Mouse (Mus musculus) hematopoietic stem cell, adult 5-6 weeks (primary cell): Measurements from ENCODE around the gene Mapk6. TPM values are rescaled to one million over a fixed set of nuclear protein-coding genes. Genes with fewer than 3 reads are reported as not detected.

Experiments used
- ATAC-seq, 2 experiments: fragments of 125-278 bp in 1 of 2; replicated peaks in 1 of 2; 2 replicates each; pipeline ENCODE4 v1.8.0; 2016 to 2017; ENCODE audit warnings: inconsistent platforms in 2 of 2, mild to moderate bottlenecking in 2 of 2, moderate number of reproducible peaks in 2 of 2, low read depth in 1 of 2, moderate TSS enrichment in 1 of 2; ENCODE audit not compliant: low FRiP score in 2 of 2, poor library complexity in 2 of 2, severe bottlenecking in 2 of 2, insufficient read depth in 1 of 2, low TSS enrichment in 1 of 2
- total RNA-seq: library from RNA; stranded (forward); fragments of 172-1452, 232-1000 nt; gene quantifications from 2 replicates; pipeline ENCODE4 v1.2.3, GENCODE M21; 2017

The Mapk6 gene
- total RNA-seq, 1 experiment from 2014 or later: 75.8 TPM

DNA sequence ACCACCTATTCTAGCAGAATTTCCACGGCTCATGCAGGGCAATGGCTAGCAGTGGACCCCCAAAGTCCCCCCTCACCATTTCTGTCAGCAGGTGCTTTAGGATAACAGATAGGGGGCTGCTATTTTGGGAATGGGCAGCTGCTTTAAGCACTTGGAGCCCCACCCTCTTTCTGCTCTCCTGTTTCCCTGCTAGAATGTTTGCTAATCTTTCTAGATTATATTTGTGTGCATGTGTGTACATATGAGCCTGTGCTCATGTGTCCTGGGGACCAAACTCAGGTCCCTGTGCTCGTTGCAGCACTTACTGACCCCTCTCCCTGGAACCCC lies 18.4 kb upstream of the Mapk6 start:
- no peak for ATAC-seq

DNA sequence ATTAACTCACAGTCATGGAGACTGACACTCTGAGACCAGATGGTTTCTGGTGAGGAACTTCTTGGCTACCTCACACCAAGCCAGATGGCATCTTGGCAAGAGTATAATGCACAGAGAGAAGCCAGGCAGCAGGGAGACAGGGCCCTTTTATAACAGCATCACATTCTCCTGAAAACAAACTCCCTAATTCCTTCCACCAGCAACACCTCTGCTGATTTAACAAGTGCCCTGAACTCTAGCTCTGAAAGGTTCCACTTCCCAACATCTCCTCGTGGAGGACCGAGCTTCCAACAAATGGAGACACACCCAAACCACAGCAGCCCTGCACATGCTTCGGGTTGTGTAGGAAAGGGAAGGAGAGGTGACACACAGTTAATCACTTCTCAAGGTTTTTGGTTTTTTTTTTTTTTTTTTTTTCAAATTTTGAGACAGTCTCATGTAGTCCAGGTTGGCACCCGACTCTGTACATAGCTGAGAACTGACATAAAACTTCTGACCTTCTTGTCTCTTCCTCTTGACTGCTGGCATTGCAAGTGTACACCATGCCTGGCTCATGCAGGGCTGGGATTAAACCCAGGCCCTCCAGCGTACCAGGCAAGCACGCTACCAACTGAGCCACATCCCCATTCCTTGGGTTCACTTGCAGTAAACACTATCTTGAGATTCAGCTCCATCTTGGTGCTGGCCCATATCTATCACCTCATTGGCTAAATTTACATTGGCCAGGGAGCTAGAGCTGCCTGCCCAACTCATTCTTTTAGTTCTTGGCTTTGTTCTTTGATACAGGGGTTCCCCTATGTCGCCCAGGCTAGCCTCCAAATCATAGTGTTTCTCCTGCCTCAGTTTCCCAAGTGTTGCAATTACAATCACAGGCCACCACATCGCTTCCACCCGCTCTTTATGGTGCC lies 17.8 kb upstream of the Mapk6 start:
- peak in 1 of 2 experiments; percentile 26; a peak in 1 of 4 replicates for ATAC-seq

DNA sequence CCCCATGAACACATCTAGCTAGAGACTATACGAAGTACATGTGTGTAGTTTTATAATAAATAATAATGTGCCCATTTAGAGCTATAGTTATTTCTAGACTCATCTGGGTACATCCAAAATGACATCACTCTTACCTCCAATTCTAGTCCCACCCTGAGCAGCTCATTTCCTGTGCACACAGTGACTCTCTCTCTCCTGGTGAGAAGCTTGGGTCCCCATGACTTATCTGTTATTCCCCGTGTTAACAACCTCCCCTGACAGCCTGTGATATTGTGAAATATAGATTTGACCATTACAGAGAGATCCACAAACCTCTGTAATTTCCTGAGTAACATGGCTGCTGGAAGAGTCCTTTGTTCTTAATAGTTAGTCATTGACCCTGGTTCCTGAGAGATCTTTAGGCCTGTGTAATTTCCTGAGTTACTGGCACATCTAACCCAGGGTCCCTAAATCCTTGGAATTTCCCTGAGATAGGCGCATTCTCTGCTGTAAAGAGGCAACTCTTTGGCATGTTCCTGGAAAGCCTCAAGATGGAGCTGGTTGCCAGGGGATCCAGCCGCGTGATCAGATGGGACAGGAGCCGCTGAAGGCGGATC lies 16.1 kb upstream of the Mapk6 start:
- ATAC-seq: no peak

DNA sequence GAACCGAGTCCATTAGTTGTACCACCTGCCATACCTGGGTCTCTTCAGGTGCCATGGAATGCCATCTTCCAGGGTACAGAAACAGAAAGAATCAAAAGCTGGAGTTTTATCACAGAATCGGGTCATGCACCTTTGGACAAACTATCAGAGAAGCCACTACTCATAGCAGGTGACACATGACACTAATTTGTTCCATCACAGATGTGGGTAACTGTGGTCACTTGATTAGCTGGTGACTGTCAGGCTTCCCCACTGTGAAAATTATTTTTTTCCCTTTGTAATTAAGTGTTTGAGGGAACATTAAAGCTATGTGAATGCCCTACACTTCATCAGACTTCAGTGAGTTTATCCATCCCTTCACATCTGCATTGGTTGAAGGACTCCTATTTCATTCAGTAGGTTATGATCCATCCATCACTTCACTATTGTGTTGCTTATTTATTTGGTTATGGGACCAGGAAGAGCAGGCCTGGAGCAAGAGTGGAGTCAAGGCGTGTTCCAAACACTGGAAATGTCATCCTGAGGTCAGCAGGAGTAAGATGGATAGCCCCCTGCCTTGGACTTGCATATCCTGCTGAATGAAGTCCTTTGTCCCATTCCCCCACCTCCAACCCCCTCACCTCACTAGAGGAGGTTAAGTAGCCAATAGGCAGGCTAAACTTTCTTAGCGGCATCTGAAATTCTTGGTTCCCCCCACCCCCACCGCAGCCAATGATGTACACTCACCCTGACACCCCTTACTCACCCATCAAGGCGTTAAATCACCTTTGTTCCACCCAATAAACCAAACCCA lies 14.7 kb upstream of the Mapk6 start:
- no peak for ATAC-seq

DNA sequence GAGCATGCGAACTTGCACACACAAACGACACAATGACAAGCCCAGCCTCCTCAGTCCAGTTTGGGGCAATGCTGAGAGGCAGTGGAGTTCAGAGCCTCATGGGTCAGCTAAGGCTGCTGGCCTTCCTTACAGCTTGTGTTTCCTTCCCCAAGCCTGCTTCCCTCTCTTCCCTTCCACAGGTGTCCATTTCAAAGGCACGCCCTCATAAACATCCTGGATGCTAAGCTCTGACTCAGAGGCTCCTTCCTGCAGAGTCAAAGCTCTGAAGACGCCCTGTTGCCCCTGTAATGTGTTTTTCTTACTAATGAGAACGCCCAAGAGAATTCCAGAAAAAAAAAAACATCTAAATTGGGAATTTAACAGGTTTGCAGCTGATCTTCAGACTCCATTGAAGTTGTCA lies 13.9 kb upstream of the Mapk6 start:
- ATAC-seq: no peak

DNA sequence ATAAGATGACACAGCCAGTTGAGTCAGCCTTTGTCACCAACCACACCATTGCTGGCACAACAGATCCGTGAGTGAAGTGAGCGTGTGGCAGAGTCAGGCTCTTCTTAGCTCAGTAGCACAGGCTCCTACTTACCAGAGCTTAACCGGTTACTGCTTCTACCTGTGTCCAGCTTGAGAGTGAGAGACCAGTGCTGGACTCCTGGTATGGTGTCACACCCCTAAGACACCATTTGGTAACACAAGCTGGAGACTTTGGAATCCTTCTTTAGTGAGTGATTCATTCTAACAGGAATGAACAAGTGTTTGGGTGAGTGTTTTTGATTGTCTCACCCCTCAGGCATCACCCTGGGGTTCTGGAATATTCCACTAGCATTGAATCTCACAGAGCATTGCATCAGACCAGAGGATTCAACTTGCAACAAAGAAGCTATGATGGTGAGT lies 12.5 kb upstream of the Mapk6 start:
- ATAC-seq: no peak

DNA sequence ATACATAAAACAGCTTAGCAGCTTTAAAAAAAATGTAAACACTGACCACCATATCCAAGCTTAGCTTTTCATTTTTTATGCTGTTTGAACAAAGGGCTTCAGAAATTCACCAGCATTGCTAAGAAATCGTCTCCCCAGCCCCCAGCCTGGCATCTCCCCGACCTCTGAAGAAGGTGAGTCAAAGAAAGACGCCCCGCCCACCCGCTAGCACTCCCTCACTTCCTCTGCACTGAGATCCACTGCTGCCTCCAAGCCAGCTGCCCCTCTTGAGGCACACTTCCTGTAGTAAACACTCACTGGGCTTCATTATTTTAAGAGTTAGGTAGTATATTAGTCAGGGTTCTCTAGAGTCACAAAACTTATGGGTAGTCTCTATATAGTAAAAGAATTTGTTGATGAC lies 4.4 kb upstream of the Mapk6 start:
- peak; percentile 54 to 67; a peak in 3 of 4 replicates for ATAC-seq

DNA sequence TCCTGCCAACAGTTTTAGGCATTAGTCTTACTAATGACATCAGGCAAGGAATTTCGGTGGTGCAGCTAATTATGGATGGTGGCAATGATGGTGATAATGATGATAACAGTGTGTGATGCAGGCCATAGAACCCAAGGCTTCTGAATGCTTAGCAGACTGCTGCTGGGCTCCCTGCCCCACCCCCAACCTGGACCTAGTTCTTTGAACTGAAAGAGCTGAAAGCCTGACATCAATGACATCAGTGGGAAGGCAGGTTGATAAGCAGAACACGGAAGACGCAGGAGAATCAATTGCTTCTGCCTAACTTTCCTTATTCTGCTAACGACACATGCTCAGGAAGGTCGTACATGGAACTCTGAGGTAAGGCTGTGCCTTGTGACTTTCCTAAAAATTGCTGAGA lies 3.4 kb upstream of the Mapk6 start:
- ATAC-seq: no peak

DNA sequence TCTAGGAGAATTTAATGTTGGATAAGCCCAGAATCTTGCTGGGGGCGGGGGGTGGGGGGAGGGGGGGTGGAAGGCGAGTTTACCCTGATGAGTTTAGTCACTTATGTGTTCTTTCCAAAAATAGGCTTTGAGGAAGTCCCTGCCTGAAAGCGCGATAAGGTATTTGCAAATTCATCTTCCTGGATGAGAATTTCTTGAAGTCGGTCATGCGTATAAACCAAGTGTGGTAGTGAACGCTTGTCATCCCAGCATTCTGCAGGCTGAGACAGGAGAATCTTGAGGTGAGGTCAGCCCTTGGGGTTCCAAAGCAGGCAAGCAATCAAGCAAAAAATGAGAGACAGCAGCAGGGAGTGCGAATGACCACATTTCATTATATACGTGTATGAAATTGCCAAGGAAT lies 1.8 kb upstream of the Mapk6 start:
- ATAC-seq: no peak

DNA sequence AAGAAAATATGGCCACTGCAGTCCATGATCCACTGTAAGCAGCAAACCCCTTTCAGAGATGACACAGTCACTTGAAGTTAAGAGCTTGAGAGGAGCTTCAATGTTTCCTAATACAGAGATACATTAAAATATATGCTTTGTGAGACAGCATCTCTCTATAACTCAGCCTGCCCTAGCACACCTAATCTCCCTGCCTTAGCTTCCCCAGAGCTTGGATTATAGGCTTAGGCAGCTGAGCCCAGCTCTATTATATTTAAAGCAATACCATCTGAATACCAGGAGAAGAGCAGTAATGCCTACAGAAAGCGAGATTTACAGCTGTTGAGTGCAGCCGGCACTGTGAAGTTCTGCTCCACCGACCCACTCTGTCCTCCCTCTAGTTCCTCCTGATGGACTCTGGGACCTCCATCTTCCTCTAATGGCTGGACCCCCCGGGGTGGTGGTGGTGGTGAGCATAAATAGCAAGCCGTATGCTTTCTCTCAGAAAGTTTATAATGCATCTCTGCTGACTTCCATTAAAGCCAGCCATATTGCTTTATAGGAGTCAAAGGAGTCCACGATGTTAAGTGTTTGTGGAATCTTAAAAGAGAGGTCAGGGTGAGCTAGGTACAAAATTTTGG lies 1.2 kb upstream of the Mapk6 start:
- ATAC-seq: no peak

DNA sequence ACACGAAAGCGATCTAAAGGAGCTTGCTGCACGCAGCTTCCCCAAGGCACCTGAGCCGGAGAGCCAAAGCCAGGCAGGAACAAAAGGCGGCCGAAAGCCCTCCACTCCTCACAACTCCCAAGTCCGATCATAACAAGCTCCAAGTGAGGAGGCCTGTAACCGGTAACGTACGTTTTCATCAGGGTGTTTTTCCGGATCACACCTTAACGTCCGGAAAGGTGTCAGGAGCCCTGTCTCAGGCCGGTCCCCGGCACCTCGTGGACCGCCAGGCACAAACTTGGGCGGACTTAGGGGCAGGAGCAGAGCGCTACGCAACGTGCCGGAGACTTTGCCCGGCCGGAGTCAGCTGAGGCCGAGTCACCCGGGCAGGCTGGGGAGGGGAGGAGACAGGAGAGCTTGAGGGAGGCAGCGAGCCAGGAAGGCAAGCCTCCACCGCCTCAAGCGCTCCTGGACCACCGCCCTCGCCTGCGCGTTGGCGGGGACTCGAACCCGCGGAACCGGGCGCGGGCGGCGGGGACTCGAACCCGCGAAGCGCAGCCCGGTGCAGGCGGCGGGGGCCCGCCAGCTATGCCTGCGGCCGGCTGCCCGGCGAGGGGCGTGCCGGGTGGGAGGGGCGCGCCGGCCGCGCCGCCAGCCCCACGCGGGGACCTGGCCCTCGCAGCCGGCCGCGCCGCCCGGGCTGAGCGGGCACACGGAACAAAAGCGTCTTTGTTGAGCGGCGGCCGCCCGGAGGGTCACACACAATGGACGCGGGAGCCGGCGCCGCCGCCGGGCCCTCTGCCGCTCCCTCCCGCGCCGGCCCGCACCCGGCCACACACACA lies 564 bp downstream of the Mapk6 start:
- peak; percentile 24 to 32; a peak in 2 of 4 replicates for ATAC-seq

DNA sequence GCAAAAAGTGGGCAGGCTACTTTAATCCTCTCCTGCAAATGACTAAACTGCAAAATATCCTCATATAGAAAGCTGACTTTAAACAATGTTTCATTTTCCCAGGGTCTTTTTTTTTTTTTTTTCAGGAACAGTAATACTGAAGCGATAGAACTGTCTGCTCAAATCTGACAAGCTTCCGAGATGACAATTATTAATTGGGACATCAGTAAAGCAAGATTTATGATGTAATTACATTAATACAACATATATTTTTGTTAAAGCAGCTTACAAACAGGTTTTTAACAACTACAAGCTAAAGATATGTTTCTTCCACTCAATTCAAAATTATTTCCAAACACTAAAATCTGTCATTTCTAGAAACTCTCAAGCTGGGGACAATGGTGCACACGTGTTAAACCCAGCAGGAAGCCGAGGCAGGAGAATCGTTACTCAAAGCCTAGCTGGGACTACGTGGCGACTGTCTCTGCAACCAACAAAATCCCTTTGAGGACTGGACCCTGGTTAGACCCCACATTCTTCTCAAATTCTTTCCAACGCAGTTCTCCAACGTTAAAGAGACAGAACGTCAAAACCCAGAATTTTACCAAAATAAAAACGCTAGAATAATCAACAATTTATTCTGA lies 1.5 kb downstream of the Mapk6 start:
- ATAC-seq: no peak

DNA sequence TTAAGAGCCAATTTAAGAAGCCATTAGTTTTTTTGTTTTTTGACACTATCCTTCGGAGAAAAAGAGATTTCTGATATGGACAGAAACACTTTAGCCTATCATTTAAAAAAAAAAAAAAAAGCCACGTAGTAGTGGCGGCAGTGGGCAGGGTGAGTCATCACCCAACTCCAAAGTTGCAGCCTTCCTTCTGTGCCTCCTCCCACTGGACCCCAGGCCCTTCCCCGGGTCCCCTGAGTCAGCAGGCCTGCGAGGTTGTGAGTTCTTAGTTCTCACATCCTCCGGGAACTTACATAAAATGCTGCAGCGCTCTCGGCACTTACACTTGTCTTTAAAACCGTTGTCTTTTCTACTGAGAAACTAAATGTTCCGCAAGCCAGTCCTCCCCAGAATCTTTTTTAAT lies 2.0 kb downstream of the Mapk6 start:
- peak; percentile 44 to 48; a peak in 3 of 4 replicates for ATAC-seq

DNA sequence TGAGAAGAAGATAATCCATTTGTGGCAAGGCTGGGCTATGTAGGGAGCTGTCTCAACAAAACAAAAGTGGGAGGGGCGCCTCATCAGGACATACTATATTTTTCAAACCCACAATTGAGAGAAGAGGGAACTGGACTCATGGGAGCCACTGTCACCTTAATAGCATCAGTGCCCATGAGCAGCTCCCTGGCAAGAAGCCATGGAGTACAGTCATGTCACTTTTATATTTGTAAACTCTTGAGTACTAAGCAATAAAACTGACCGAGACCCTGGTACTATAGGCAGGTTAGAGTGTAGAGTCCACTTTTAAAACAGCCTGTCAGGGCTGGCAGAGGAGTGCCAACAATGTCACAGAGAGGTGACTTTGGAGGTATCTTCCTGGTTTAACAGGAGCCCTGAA lies 3.7 kb downstream of the Mapk6 start:
- ATAC-seq: no peak

DNA sequence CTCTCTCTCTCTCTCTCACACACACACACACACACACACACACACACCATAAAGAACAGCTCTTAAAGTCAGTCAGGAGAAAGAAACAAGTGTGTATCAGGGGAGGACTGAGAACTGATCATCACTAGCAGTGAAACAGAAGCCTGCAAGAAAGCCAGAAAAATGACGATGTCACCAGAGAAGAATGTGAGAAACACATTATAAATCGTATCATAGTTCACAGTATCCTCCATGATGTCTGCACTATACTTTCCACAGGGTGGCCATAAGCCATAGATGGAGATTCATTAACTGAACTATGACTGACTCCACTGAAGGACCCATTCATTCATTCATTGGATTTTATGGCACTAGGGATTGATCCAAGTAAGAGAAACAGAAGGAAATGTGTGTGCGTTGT lies 6.3 kb downstream of the Mapk6 start:
- ATAC-seq: no peak

DNA sequence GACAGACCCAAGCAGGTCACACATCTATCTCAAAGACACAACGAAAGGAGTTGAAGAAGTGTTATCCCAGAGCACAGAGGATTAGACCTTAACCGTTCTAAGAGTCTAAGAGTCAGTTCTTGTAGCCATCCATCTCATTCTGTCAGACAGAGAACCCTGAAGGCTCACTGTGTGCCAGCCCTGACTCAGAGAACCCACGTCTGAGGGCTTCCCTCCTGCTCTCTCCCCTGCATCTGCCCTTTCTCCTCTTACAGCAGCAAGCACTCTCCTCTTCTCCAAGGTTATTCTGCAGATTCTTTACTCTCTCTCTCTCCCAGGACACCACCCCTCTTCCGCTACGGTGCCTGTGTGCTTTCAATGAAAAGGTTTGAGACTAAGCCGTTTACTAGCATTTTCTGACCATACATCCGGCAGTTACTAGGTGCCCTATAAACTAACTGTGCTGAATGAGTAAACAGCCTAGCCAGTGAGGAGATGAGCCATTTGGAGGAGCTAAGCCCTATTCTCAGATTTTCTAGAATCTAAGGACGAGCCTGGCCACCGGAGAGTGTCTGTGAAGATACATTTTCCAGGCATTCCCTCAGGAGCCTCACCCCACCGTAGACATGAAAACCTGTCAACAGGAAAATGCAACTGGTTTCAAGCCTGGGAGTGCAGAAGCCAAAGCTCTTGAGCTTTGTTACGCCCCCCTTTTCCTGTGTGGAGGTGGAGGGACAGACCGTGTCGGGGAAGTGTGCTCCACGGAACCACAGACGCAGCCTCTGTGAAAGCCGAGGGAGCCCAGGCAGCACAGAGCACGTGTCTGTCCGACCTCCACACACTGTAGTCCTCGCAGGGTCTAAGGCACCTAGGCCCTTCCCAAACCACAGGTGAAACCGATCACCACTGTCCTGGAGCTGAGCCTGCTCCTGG lies 8.0 kb downstream of the Mapk6 start:
- peak; percentile 80 to 84 for ATAC-seq
